Mouse (Mus musculus) liver, embryonic 14.5 days (tissue): ENCODE measurements around the gene 1600002K03Rik.

Experiments used
- CTCF ChIP-seq: IDR thresholded peaks from 2 replicates; pipeline ENCODE4 v1.5.1; 2016; ENCODE audit warnings: antibody characterized with exemption, low read depth, control low read depth
- EP300 ChIP-seq: IDR thresholded peaks from 2 replicates; pipeline ENCODE4 v1.6.1; 2016; ENCODE audit warnings: antibody characterized with exemption, low read depth

GRCm38 (mm10) chr10:80200485-80200884 lies 27.7 kb downstream of the 1600002K03Rik start:
- no peak for TF ChIP-seq CTCF
- TF ChIP-seq EP300, result no peak
